Mouse (Mus musculus): ENCODE data around the gene Acaca. TPM values are rescaled to one million over a fixed set of nuclear protein-coding genes. Genes with fewer than 3 reads are reported as not detected.

The Acaca gene
- total RNA-seq (2023), result 22.1 to 35.1 TPM (median 33.1 TPM) in 4 replicates

GRCm38 (mm10) chr11:84128943-84129798, at the start of gene Acaca, which contains the start of gene Tada2a:
TSS of gene Acaca (plus strand) at chr11:84129672.
TSS of gene Tada2a (minus strand) at chr11:84129600.

GRCm38 (mm10) chr11:84167046-84167526, 37.6 kb downstream of the Acaca start, which contains the start of gene Gm11437:
TSS of gene Gm11437 (minus strand) at chr11:84167476.

Other genes starting within 250 kb of the Acaca start
- 33.2 to 38.1 TPM (median 37.4 TPM) in 4 replicates for gene Ddx52, start 187.6 kb upstream of the Acaca start, total RNA-seq (2023)
- gene Synrg, start 165.2 kb upstream of the Acaca start, total RNA-seq (2023), result 67.3 to 86.0 TPM (median 71.4 TPM) in 4 replicates
- 0.57 to 1.5 TPM (median 1.1 TPM) in 3 of 4 replicates, not detected in the other for gene Dusp14, start 60.4 kb upstream of the Acaca start, total RNA-seq (2023)
- 6.6 to 10.5 TPM (median 8.2 TPM) in 4 replicates for gene Tada2a, start 72 bp upstream of the Acaca start, total RNA-seq (2023)
- gene Gm11437, start 37.8 kb downstream of the Acaca start, total RNA-seq (2023), result not detected in 4 replicates

All from B cell, adult 62 days (primary cell).